Mouse (Mus musculus): Measurements from ENCODE around the gene Zfp362.

Gene Zfp362

DNA sequence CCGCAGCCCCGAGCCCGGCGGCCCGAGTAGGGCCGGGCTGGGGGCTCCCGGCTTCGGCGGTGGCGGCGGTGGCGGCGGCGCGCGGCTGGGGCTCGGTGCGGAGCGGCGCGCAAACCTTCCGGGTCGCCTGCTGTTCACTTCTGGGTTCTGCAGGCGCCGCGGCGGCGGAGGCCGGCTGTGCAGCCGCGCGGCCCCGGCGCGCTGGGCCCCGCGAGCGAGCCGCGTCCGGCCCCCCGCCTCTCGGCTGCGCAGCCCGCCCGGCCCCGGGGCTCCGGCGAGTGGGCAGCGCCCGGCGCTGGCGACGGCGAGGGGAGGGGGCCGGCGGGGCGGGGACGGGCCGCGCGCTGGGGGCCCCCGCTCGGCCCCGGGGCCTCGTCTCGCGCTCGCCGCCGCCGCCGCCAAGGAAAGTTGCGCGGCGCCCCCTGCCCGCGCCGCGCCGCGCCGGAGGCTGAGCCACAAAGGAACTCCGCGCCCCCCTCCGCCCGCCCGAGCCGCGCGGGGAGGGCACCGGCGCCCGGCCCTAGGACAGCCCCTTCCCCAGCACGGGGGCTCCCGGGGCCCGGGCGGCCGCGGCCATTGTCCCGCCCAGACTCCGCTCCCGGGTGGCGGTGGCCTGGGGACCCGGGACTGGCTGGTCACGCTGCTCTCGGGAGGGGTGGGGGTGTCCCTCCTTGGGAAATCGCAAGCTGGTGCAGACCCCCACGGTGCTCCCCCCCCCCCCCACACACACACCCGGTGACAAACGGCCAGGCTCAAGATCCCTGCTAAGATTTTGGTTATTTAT, at the start of gene Zfp362:
TSS of gene Zfp362 (minus strand) at position 3 of the 784 bp plus-strand sequence.
- DNase-seq (ENCODE audit: low spot score), result peak; percentile 73

DNA sequence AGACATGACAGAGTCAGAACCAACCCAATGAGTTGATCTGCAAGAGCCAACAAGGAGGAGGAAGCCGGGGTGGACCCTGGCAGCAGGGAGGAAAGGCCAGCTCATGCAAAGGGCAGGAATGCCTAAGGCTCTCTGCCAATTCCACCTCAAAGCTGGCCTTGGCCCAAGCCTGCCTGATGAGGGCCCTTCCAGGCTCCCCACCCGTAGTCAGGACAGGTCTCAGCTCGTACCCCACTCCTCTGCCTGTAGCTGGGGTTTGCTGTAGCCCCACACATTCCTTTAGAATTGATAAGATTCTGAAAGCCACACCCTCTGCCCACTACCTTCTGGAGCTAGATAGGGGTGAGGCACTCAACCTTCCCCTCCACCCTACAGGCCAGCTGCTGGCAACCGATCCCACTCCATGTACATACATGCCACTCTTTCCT, 49.8 kb upstream of the Zfp362 start:
- DNase-seq (ENCODE audit: low spot score), result peak; percentile 71

- DNase-seq (ENCODE audit: low spot score), result no peak
These were observed 47.3 kb upstream of the Zfp362 start for GRCm38 (mm10) chr4:128853117-128853516.

DNA sequence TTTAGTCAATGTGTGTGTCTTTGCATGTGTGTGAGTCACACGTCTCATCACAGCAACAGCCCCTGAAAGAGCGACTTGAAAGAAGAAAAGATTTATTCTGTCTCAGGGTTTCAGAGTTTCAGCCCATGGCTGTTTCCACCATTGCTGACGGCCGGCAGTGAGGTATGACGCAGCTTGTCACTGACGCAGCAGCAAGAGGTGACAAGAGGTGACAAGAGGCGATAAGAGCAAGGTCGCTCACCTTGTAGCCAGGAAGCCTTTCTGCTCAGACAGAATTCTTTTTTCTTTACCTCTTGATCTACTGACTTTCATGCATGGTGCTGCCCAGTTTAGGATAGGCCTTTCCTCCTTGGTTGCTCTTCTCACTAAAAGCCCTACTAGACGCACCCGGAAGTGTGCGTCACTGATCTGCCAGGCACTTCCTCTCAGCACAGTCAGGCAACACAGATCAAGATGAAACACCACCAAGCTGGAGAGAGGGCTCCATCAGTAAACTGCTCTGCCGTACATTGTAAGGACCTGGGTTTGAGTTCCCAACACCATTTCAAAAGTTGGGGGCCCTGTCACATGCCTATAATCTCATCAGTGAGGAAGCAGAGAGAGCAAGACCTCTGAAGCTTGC, 46.5 kb upstream of the Zfp362 start:
- no peak for DNase-seq (ENCODE audit: low spot score)

- no peak for DNase-seq (ENCODE audit: low spot score)
These were observed 43.8 kb upstream of the Zfp362 start for GRCm38 (mm10) chr4:128849686-128850085.

DNA sequence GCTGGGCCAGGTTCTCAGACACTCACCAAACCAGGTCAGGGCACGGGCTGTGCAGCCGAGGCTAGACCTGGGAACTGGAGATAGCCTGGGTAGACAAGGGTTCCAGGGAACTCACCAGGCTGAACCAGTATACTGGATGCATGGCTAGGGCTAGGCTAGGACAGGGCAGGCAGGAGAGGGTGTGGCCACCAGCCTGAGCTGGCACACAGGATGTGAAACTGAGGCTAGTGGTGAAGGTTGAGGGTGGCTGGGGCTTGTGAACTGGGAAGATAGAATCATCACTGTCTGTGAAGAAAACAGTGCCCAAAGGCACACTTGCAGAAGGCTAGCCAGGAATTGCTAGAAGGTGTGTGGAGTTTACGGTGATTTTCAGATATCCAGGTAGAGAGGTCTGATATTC, 43.1 kb upstream of the Zfp362 start:
- no peak for DNase-seq (ENCODE audit: low spot score)

- DNase-seq (ENCODE audit: low spot score), result no peak
These were observed 39.6 kb upstream of the Zfp362 start for GRCm38 (mm10) chr4:128845367-128845973.

DNA sequence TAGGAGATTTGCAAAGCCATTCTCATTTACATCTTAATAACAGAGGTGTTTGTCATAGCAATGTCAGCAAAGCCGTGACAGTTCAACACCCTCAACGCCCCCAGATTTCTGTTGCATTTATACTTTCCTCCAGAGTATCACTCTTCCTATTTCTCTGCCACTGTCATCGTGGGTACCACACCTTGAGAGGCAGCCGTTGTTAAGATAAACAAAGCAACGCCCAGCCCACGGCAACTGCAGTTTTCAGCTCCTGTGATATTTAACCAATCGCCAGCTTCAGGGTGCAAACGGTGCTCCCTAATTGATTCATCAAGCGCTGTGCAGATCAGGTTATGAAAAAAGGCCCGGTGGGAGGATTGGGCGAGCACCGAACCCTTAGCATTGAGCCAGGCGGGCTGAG, 38.7 kb upstream of the Zfp362 start:
- no peak for DNase-seq (ENCODE audit: low spot score)

GRCm38 (mm10) chr4:128841259-128841658, 35.4 kb upstream of the Zfp362 start:
- no peak for DNase-seq (ENCODE audit: low spot score)

DNA sequence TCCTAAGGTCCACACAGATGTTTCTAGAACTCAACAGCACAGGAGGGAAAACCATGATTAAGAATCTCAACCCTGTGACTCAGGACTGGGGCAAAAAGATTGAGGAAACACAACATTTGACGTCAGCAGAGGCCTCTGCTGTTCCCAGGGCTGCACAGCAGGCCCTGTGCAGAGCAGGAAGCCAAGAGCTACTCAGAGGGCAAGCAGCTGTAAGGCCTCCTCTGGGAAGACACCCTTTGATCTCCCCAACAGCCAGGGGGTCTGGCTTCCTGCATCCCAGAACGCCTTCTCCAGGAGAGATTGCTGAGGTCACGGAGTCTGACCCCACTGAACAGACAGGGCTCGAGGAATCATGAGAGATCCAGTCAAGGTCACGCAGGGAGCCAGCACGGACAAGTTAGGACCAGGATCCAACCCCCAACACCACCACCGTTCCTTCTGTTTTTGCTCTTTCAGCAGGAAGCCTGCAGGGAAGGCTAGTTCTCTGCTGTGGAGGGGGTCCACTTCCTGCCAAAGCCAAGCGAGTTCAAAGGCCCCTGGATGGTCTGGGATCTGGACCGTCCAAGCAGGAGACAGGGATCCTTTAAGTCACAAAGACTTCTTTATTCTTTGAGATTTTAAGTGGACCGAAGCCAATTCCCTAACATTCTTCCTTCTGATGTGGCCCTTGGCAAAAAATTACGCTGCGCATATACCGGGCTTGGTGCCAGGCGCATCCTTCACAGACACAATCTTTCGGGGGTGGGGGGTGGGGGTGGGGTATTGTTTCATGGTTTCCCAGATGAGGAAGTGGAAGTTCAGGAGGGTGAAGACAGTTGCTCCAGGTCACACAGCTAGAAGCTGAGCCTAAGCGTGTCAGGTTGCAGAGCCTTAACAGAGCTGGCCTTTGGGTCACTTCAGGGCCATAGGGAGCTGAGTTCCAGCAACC, 34.2 kb upstream of the Zfp362 start:
- peak; percentile 85 for DNase-seq (ENCODE audit: low spot score)

DNA sequence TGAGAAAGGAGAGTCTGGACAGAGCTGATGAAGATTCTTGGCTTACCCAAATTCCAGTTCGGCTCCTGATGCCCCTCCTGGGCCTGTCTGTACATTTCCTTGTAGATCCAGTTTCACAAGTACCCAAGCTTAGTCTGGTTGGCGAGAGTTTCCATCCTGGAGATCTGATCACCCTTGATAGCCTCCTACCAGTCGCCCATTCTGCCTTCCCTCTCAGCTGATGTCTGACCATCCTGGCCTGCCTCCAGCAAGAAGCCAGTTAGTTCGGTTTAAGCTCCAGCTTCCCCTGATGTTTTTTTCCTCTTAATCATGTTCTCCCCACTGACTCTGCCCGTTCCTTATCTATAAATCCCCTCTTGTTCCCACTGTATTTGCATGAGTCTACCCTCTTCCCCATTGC, 32.4 kb upstream of the Zfp362 start:
- DNase-seq (ENCODE audit: low spot score), result no peak

- no peak for DNase-seq (ENCODE audit: low spot score)
These were observed 18.3 kb upstream of the Zfp362 start for GRCm38 (mm10) chr4:128824131-128824530.

DNA sequence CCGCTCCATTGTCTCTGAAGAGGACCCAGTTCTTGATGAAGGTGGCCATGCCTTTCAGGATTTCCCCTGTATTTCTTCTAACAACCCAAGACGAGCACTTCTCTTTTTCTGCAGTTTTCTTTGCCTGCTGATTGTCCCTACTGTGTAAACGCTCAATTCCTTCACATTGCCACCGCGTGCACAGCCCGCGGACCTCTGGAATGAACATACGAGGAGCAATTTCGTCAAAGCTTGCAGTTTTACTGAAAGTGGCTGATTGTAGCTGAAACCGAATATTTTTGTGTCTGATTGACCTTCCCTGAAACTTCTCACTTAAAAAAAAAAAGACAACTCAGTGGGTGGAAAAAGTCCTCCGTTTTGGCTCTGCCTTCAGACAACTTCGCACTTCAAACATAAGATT, 14.7 kb upstream of the Zfp362 start:
- no peak for DNase-seq (ENCODE audit: low spot score)

DNA sequence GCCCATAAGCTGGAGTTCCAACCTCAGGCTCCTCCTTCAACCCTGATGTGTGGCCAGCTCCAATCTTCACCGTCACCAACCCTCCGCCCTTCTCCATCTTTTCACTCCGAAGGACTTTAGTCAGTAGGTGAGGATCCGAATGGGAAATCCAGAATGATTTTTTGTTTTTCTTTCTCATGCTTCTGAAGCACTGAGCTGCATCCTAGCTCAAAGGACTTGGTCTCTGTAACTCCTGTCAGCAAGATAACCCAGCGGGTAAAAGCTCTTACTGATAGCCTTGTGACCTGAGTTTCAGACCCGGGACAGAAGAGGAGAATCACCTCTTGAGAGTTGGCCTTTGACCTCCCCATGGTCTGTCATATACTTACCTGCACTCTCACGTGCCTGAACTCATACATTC, 11.2 kb upstream of the Zfp362 start:
- DNase-seq (ENCODE audit: low spot score), result no peak

DNA sequence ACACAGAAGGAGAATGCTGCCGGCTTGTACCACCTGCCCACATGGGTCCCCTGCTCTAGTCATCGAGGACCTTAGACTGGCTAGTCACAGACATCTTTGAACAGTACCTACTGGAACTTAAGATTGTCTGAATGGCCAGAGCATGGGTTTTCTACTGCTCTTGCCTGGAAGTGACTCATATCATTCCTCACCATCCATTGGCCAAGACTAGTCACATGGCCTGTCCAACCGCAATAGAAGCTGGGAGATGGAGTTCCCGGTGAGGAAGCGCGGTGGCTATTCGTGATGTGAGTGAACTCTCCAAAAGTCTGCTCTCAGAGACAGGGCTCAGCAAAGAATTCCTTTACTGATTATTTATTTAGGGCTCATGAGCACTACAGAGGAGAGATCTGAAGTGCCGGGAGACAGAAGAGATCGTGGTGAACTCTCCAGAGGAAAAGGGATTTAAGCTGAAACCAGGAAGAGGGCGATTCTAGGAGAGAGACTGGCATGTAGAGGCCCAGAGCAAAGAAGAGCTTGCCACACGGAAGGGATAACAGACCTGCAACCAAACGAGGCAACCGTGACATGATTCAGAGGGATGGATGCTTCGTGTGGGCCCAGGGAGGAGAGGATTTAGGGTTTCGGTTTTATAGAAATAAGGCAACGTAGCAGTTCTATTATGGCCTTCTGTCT, 5.7 kb upstream of the Zfp362 start:
- DNase-seq (ENCODE audit: low spot score), result peak; percentile 76

DNA sequence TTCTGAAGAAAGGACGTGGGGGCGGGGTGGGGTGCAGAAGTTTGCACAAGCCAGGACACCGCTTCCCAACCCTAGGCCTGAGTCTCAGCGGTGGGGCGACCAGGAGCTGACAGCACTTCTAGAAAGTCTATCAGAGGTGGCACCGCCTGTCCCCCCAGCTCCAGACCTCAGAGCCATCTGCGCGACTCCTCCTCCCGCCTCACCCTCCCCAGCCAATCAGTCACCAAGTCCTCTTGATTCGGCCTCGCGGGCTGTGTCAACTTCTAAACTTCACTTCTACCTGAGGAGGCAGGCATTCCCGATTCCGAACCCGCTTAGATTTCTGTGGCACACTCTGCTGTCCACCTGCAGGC, 958 bp upstream of the Zfp362 start:
- peak; percentile 82 for DNase-seq (ENCODE audit: low spot score)

GRCm38 (mm10) chr4:128805150-128806042, 449 bp downstream of the Zfp362 start:
- DNase-seq (ENCODE audit: low spot score), result no peak

- no peak for DNase-seq (ENCODE audit: low spot score)
These were observed 1.3 kb downstream of the Zfp362 start for GRCm38 (mm10) chr4:128804426-128805149.

- no peak for DNase-seq (ENCODE audit: low spot score)
These were observed 2.3 kb downstream of the Zfp362 start for GRCm38 (mm10) chr4:128803569-128803968.
